Mouse (Mus musculus): ENCODE results near the gene Snx12.
"Not testable (repeated sequence)": the region's sequence is repeated elsewhere in the genome, so short reads cannot be mapped to it uniquely, and the experiment has no call there.

The Snx12 gene

DNA sequence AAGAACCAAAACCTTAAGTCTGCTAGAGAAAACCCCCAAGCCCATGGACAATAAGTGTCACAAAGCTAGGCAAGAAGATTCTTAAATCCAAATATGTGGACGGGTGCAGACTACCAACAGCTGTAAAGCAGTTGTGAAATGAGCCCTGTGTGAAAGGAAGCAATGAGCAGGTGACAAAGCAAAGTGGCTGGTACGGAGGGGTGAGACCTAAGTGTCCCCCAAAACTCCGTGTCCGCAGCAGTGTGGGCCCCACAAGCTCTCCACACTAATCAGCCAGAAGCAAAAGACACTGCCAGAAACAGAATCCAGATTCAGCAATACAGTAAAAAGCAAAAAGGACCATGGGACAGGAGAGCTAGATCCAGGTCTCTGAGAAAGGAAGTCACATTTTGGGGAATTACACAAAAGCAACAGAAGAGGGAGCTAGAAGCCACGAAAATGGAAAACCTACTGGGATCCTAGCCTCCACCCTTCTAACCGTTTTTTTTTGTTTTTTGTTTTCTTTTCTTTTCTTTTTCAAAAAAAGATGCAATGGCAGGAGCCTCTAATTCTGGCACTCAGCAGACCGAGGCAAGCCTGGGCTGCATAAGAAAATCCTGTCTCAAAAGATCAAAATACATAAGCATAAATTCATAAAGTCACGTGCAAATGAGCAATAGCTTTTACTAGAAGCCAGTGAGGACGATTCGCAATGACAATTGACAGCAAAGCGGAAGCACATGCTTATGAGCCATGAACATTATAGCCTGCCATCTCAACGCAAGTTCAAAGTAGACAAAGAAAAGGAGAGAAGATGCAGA lies 90.2 kb downstream of the Snx12 start:
- no peak for DNase-seq

DNA sequence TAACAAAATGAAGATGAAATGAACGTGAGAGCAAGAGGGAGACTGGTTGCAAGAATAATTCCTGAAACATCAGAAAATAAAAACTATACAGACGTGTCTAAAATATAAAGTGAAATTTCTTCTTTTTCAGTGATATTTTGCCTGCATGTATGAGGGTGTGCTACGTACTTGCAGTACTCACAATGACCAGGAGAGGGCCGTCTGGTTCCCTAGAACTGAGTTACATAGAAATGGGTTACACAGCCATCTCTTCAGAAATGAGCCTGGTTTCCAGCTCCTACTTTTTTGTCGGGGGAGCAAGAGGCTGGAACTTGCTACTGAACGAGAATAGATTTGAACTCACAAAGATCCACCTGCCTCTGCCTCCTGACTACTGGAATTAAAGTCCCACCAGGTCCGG lies 91.4 kb downstream of the Snx12 start:
- peak; percentile 48 to 54 for DNase-seq

DNA sequence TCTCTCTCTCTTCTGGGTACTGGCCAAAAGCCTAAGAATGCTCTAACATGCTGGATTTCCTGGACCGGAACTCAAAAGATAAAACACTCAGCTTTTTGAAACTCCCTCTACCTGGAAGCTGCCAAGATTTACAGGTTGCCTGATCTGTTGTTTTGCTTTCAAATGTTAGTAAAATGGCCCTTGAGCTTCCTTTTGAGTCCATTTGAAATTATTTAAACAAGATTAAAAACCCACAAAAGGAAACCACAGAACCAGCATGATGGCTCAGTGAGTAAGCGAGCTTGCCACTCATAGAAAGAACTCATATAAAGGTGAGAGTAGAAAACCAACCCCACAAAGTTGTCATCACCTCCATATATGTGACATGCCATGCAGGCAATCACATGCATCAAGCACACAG lies 93.8 kb downstream of the Snx12 start:
- DNase-seq = no peak

DNA sequence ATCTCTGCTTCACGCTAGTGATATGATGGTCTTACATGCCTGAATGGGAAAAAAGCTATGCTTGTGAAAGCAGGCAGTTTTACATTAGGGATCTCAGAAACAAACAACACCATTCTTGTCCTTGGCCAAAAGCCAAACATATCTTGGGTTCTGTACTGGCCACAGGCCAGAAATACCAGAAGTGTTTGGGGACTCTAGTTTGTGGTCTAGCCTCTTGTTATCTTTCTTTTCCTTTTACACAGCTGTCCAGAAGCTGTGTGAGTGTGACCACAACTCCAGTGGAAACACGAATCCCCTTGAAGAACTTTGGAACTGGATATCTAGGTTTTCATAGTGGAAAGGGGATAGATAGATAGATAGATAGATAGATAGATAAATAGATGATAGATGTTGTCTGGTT lies 95.4 kb downstream of the Snx12 start:
- no peak for DNase-seq

DNA sequence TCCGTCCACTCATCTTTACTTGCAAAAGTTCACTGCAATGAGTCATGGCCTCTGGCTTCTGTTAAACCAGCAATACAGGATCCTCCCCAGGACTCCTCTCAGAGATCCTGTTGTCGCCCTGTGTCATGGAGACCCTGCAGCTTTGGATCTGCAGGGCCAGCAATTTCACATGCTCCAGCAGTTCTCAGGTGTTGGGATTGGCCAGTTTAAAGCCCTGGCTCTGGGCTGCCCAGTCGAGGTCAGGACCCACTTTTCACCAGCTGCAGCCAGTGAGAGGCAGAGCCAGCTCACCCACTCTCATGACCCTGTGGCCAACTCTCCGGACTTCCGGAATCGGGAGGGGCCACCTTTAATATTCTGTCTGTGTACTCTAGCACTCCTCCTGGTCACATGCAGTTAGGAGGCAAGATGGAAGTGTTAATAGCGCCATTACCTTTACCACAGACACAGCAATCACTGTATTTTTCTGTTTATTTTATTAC lies 95.8 kb downstream of the Snx12 start:
- DNase-seq = peak; percentile 12 to 27

DNA sequence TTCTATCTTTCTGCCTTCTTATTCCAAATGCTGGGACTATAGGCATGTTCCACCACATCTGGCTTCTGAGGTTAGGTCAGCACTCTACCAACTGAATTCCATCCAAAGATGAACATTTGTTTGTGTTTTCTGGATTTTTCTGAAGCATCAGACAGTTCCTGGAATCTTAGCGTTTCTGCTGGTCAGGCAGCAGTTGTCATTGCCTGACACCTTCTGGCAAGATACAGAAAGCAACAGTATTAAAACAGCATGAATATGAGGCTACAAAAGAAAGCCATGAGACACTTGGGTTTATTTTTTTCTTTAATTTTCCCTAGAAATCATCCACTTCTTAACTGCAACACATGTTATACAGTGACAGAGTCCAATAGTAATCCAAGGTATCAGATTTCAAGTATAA lies 101.8 kb downstream of the Snx12 start:
- no peak for DNase-seq

DNA sequence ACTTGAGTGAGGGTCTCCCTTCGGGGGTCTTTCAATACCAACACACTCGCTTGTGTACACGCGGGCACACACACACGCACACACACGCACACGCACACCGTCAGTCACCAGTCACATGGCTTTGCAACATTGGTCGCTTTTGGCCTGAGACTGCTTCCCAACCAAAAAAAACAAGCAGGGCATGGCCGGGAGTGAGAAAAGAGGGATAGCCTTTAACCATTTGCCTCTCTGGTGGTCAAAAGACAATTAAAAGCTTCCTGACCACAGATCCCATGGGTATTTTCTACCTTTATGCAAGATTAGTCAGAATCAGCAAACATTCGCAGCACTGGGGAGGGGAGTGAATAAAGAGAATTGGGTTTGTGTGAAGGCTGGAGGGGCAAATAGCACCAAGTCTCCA lies 136.4 kb downstream of the Snx12 start, which contains the start of gene Slc7a3:
TSS of gene Slc7a3 (minus strand) at position 101 of the 400 bp plus-strand sequence.
- no peak for DNase-seq

DNA sequence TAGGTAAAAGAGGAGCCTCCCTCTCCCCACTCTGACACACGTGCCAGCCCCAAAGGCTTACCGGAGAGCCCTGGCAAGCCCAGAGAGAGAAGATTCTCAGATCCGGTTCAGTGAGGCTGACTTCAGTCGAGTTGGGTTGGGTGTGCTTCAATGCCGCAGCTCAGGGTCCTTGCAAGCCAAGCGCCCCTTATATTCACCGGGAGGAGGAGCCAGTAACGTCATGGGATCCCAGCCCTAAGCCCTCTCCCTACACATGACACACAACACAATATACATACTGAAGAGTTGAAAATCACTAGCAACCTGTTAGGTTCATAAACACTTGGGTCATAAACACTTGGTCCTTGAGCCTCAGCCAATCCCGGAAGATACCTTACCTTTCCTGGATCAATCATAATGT lies 137.2 kb downstream of the Snx12 start:
- not testable (repeated sequence) for DNase-seq

DNA sequence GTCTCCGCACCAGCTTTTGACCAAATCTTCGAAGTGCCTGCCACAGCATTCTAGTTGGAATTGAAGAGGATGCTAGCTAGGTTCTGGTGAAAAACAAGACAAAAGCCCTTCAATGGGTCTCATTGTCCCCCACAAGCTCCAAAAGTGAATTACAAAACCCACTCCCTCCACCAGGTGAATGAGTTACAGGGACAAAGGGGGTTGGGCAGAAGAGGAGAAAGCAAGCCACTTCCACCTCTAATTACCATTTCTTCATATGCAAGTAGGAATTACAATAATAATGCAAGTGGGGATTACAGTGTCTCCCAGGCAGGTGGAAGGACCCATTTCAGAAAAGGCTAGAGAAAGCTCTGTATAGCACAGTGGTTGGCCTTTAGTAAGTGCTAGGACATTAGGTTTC lies 138.2 kb downstream of the Snx12 start:
- no peak for DNase-seq

DNA sequence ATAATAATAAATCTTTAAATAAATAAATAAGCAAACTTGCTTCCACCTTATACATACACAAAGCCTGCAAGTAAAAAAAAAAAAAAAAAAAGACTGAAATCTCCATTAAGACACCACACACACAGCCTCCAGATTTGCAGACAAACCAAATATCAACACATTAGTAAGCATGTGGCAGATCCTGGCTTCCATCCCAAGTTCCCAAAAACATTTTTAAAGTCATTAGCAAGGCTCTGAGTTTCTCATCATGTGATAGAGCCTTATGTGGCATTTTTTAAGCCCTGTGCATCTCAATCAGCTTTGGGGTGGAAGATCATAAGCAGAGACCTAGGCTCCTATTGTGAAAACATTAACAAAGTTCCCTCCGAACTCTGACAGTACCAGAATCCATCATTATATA lies 157.1 kb downstream of the Snx12 start:
- DNase-seq = no peak

DNA sequence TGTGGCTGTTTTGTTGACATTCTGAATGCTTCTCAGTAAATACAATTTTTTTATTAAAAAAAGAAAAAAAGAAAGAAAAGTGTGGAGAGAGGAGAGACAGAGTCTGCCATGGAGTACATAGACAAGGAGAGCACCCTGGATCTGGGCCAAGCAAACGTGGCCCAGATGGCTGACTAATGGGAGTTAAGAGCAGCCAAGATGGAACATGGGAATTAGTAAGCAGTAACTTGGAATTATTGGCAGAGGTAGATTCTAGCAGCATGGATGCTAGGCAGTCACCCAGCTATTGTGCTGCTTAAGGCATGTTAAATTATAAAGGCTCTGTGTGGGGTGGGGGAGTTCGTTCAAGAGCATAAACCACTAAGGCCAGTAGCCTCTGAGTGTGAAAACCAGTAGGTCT lies 158.9 kb downstream of the Snx12 start:
- no peak for DNase-seq

DNA sequence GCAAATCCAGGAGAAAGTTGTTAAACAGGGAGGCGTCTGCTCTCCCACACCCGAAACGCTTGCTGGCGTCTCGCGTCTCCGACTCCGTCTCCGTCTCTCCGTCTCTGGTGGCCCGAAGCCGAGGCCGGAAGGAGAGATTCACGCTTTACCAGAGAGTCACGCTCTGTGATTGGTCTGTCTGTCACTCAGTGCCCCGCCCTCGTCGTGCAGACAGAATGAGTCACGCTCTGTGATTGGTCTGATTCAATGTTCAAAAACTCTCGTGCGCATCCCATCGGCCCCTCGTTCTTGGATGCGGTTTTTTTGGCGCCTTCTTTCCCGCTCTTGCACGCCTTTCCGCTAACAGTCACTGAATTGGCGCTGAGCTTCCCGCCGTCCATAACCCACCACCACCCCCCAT lies 162.8 kb downstream of the Snx12 start, which contains the start of gene Tex11:
TSS of gene Tex11 (minus strand) at position 127 of the 400 bp plus-strand sequence.
- DNase-seq = no peak

Measured in lung, adult 18-20 months (tissue).